Mouse (Mus musculus) thymus, postnatal 25 days (tissue): ENCODE results near the gene Cd24a.

Source experiments
- DNase-seq: peaks from one replicate; pipeline ENCODE4 v3.0.0; 2022

The Cd24a gene

DNA sequence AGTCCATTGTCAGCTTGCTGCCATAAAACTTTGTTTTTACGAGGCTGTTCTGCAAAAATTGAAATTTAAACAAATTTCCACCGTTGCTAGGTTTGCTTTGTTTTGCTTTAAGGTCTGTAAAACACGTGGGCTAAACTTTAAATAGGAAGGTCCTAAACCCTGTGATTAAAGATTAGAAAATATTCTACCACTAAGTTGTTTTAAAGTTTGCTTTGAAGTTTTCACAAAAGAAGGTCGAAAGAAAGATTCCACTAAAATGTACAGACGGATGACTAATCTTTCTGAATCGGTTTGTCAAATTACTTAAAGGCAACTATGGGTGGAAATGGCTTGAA is at the start of gene Cd24a:
Gene Cd24a (plus strand): TSS at position 288 of the 335 bp plus-strand sequence.
- DNase-seq = no peak

DNA sequence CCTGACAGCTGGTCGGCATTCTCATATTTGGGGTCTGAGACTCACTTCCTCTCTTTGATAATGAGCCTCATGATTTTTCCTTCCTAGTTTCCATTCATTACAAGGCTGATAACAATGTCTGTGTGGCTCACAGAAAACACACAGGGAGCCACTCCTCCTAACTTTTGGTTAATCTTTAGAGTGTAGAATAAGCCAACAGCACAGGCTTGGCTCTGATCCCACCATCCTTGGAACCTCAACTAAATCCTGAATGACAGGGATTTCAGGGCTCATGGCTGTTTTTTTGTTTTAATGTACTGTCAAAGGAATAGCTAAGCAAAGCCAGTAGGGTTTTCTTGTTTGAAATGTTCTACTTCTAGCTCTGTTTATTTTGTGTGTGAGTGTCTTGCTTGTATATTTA is 43.7 kb upstream of the Cd24a start:
- DNase-seq = no peak

DNA sequence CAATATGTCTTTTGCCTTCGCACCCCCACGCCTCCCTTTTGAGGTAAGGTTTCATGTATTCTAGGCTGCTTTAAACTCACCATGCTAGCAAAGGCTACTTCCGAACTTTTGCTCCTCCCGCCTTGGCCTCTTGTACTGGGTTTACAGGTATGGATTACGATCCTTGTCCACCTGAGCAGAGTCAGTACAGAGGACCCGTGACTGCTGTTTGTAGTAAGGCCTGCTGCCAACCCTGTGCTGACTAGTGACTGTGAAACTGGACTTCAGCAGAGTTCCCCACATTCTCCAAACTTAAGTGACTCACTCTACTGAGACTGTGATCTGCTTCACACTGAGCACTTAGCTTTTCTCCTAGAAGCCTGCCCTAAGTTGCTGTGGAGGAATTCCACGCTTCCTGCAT is 40.4 kb upstream of the Cd24a start:
- DNase-seq = no peak

DNA sequence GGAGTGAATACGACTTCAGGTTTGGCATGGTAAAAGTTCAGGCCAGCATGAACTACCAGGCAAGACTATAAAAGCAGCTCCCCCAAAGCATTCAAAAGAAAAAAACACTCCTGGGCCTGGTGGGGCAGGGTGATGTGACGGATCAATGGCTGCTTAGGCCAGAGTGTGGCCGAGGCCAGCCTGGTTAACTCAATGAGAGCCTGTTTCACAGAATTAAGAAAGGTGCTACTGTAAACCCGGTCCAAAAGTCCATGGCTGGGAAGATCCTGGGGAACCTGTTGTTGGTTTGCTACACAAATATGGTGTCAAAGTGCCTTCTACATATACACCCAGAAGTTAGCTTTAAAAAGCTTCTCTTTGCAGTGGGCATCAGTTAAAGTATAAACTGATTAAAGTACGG is 39.3 kb upstream of the Cd24a start:
- DNase-seq = no peak

DNA sequence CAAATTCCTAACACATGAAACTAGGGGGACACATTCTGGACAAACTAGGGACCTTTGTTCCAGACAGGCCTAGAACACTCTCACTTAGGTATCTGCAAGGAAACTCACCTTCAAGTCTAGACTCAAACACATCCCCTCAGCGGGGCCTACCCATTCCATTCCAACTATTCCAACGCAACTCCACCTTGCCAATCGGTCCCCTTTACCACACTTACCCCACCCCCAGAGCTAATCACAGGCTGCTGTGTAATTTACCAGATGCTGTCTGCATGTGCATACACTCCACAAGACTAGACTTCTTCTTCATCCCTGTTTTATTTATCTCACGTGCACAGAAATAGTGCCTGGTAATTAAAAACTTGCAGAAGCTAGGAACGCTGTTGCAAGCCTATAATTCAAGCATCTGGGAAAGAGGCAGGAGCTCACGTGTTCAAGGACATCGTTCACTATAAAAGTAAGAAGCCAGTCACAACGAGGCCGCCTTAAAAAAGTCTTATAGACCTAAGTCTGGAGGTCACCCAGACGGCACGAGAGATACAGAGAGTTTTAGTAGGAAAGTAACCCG is 38.3 kb upstream of the Cd24a start:
- DNase-seq = no peak

DNA sequence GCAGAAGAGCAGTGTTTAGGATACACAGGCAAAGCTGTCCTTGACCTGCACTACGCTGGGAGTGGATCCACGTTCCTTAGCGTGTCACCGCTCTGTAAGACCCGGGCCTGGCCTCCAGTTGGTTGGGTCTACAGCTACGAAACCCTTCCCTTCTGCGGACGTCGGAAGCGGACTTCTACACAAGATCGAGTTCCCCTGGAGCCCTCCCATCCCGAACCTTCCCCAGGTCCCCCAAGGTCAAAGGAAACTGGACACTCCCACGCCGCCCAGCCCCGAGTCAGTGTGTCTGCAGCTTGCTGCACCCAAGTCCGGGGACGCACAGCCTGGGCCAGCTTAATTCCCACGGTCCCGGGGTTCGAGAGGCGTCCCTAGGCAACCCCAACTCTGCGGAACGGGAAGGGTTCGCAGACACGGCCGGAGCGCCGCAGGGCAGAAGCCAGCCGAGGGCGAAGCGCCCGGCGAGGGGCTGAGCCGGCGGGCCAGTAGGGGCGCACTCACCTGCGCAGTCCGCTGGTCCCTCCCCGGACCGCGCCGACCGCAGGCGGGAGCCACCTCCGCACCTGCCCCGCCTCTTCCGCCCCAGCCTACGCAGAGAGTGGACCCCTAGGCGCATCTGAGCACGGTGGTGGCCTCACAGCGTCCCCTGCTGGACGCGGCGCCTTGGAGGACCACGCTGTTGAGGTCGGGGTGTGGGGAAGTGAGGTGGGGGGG is 37.5 kb upstream of the Cd24a start, which contains the start of gene 1700021F05Rik:
Gene 1700021F05Rik (minus strand): TSS at position 553 of the 711 bp plus-strand sequence.
- peak; percentile 98 for DNase-seq

DNA sequence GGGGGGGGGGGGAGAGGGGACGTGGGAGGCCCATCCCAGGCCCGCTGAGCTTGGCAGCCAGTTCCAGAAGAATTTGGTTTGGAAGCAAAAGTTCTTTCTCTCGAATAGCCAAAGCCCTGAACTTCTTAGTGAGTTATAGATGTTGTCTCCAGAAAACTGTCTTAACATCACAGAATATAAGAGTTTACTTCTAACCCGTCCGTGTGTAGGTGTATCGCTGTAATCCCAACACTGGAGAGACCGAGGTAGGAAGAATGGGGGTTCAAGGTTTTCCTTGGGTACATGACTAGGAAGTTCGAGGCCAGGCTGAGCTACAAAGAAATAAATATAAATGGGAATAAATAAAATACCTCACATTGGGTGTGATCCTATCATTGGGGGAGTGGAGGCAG is 36.9 kb upstream of the Cd24a start:
- no peak for DNase-seq

DNA sequence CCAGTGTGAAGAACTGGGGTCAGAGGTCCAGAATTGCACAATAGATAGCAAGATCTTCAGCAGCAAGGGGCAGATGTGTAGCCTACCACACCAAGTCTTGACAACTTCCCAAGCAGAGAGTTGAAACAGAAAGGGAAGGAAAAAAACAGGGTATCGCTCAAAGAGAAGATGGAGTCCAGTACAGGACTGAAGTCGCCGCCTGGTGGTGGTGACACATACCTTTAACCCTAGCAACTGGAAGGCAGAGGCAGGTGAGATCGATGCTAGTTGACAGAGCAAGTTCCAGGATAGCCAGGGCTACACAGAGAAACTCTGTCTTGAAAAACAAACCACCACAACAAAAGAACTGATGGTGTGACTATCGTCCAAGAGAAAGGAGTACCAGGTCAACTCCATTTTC is 28.7 kb upstream of the Cd24a start:
- DNase-seq = no peak

DNA sequence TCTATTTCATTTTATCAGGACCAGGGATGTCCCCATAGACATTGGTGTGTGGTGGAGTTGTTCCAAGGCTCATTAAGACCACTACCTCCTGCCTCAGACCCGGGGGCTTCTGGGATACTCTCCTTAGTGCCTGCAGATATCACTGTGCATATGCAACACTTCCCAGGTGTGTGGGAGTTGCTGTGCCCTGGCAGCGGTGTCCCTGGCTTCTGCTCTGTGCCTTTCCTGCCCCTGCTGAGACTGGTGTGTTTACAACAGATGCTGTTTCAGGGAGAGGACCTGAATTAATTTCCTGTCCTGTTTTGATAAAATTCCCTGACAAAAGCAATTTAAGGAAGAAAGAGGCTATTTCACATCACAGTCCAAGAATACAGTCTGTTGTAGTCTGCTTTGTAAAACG is 27.2 kb upstream of the Cd24a start:
- DNase-seq = no peak

DNA sequence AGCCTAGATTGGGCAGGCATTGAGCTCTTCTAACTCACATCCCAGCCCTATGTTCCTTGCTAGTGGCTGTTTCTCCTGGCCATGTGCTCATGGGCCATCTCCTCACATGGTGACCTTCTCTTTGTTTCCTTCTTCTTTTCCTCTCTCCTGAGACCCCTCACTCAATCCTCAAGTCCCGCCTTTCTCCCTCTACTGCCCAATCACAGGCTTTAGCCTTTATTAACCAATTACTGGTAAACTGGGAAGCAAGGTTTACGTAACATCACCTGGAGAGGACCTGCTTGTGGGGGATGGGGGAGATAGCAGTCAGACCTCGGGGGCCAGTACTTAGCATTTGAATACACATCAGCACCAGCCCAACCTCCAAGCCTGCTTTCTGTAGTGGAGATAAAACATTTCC is 26.7 kb upstream of the Cd24a start:
- DNase-seq = no peak

DNA sequence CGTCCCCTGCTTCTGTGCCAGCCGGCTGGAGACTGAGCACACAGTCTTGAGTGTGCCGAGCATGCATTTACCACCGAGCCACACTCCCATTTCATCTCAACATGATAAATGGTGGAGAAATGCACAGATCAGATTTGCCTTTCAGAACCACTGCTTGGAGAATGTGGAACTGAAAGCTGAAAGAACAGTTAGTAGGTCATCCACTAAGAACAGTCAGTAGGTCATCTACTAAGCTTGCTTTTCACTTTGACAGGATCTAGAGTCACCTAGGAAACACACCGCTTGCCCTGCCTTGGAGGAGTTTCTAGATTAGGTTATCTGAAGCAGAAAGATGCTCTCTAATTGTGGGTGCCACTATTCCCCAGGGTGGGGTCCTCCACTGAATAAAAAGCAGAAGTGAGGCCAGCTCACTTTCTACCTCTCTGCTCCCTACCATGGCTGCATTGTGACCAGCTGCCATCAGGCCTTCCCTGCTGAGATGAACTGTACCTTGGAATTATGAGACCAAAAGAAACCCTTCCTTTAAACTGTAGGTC is 20.4 kb upstream of the Cd24a start:
- DNase-seq = no peak

DNA sequence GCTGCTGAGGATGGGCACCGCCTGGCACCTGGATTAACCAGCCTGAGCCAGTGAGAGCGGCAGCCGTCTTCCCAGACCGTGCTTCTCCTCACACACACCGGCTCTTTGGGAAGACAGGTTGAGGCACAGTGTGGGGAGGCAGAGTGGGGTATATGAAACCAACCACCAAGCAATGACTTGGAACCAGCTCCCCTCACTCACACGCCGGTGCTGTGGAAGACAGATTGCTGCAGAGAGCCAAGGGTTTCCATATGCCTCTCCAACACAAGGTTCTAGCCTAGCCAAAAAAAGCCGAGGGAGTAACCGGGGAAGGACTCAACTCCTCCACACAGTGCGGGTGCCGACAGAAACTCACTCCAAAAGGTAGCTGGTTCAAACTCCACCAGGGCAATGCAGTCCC is 18.8 kb upstream of the Cd24a start:
- DNase-seq = no peak

DNA sequence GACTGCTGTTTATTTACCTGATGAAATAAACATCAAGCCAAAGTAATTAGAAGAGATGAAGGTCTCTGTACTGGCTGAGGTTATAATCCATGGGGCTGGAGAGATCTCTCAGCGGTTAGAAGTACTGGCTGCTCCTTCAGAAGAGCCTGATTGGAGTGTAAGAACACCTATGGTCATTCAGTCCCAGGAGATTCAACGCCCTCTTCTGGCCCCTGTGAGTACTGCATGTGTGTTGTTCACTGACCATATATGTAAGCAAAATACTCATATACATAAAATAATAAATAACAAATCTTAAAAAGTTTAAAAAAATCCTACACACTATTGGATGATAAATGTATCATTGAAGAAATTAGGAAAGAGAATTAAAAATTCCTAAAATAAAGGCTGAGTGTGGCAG is 17.3 kb upstream of the Cd24a start:
- no peak for DNase-seq

DNA sequence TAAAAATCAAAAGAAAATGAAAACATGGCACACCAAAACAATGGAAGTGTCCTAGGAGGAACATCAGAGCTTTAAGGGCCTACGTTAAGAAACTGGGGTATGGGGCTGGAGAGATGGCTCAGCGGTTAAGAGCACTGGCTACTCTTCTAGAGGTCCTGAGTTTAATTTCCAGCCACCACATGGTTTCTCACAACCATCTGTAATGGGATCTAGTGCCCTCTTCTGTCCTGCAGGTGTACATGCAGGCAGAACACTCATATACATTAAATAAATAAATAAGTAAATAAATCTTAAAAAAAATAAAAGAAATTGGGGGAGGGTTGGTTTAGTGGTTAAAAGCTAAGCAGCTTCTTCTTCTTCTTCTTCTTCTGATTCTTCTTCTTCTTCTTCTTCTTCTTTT is 16.8 kb upstream of the Cd24a start:
- DNase-seq = no peak

DNA sequence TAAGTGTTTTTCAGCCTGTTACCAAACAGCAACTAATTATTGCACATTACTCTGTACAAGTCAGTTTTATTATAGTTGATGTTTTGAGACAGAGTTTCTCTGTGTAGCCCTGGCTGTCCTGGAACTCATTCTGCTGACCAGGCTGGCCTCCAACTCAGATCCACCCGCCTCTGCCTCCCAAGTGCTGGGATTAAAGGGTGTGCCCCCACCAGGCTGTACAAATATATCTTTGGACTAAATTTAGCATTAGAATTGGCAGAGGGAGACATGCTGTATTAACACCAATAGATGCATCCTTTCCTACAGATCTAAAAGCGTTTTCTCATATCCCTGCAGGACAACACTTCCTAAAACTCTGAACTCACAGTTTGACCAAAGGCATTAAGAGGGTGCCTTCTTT is 3.7 kb upstream of the Cd24a start:
- no peak for DNase-seq

DNA sequence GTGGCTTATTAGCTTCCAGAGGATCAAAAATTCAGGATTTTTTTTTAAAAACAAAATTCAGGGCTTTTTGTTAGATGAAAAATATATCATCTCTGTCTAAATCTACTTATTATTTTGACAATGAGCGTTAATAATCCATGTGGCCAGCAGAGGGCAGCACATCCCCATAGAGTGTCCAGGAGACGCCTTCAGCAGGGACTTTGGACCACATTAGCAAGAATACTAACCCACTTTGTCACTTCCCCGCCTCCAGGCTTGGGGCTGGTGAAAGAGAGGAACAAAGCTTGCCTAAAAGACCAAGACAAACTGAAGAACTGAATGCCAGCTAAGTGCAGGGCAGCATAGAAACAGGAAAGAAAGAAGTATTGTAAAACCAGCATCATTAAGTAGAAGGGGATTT is 3.1 kb upstream of the Cd24a start:
- DNase-seq = peak; percentile 81

DNA sequence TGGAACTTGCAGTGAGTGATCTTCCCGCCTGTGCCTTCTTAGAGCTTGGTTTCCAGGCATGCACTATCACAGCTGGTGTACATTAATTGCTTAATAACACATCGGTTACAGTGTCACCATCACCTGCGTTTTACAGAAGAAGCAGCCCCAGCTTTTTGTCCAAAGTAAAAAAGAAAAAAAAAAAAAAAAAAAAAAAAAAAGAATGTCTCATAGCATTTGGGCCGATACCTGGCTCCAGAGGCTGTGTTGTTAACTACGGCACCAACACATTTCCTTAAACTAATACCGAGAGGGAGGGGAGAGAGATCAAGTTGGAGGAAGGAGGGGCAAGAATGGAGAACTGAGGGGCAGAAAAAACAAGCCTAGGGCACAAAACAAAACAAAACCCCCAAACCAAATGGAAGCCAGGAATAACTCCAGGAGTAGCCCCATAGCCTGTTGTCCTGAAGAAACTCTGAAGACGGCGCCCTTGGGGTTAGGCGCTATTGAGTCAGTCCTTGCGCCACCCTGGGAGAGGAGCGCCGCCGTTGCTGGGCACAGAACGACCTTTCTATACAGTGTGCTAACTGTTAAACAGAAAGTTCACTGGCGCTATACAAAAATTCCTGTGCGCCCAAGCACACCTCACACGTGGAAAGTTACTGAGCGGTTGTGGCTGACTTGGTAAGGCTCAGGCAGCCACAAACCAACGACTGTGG is 636 bp upstream of the Cd24a start:
- DNase-seq = peak; percentile 44

DNA sequence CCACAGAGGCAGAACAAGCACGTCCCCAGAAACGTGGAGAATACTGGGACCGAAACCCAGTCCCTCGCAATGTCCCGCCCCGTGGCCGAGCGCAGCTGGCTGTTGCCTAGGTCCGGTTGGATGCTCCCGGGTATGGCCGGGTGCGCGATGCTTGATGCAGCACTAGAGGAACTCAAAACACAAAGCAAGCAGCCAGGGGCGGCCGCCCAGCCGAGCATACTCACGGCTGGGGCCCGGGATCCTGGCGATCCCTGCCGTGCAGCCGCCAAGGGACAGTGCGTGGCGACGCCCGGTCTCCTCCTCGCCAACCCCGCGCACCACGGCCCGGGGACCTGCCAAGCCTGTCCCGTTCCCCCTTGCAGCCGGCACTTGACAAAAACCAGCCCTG is 276 bp downstream of the Cd24a start:
- no peak for DNase-seq

DNA sequence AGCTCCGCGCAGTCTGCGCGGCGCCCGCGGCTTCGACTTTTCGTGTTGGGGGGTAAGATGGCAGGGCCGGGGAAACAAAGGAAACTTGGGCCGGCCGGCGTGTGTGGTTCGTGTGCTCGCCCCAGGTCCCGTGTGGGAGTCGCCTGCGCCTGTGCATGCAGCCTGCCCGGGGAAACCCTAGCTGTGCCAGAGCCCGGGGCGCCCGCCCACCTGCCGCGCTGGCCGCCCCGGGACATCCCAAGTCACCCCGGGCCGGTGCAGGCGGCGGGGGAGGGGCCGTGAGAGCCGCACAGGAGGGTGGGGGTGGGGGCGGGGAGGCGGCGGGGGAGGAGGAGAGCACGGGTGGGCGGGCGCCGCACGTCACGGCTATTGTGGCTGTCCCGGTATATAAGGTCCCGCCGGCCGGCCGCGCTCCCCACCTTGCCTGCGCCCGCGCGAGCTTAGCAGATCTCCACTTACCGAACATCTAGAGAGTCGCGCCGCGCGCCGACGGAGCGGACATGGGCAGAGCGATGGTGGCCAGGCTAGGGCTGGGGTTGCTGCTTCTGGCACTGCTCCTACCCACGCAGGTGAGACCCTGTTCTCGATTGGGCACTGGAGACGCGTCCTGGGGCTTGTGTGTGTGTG is 783 bp downstream of the Cd24a start:
- peak; percentile 92 for DNase-seq

DNA sequence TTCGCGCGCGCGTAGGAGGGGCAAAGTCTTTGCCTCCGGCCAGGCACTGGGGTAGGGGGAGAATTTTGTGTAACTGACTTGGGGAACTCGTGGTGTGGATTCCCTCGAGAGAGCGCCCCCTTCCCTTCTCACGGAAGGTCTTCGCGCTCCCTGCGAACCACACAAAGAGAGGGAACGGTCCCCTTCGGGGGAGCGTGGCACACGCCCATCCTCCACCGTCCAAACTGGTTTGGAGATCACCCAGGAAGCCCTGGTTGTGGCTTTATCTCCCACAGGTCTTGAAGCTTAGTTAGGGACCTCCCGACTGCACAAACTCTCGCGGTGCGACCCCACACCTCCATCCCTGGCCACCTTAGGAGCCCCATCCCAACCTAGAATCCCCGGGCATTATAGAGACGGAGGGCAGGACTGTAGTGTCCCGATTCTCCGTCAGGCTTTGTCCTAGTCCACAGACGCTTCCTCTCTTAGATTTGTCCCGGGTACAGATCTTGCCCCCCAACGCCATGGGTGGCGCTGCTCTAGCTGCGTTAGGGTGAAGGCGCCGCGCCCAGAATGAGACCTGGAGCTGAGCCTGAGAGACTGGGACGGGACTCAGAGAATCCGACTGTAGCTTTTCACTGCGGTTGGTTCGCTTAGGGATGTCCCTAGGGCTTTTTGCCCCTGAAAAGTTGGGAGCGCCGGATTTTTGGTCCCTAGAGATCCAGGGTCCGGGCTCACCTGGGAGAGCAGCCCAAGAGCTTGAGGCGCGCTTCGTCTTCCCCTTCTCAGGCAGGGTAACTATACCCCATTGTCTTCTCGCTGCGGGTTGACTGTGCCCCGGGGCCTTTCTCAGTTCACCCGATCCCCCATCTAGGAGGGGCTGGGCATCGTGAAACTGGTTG is 1.5 kb downstream of the Cd24a start:
- DNase-seq = peak; percentile 79

DNA sequence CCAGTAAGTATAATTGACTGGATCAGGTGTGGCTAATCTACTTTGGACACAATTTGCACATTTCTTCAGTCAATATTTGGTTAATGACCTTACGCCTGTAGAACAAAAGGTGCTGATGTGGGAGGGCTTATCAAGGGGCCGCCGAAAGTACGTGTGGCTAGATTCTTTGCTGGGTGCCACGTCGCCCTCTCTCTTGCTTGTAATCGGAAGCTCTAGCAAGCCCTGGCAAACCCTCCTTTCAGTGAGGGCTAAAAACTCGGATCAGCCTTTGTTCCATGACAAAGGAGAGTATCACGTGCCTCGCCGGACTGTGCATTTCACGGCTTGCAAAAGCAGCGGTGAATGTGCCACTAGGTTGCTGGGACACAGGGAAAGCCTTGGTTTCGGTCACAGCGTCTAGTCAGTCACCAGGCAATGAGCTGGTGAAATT is 2.6 kb downstream of the Cd24a start:
- peak; percentile 56 for DNase-seq

DNA sequence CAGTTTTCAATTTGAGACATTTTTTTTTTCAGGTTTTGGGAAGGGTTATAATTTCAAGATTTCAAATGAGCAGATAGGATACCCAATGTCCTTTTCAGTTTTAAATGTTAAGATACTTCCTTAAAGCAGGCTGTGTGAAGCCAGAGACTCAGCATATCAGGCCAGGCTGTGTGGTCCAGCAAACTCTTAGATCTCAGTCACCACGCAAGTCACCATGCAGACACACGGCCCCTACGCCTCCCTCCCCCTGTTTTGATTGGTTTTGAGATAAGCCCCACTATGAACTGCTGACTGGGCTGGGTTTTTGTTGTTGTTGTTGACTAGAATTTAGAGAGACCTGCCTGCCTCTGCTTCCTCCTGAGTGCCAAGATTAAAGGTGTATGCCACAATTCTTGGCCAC is 3.2 kb downstream of the Cd24a start:
- DNase-seq = no peak

DNA sequence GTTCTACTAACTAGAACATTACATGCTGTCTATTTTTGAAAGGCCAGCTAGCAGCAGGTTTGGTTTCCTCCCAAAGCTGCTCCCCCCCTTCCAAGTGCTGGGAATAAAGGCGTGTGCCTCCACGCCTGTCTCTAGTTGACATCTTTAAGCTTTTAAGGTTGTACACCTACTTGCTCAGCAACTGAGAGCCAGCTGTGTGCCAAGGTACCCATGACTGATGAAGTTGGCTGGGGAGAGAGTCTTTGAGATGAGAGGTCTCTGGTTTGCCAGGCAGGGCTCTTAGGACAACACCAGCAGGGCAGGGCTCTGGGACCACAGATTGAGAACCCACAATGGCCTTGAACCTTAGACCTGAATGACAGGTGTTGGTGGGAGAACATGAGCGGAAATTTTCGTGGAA is 6.5 kb downstream of the Cd24a start:
- DNase-seq = no peak
